Mouse (Mus musculus) lung, adult 2 months (tissue): ENCODE data around the gene Irf3.

Experiments
- CTCF ChIP-seq: fragments of 200-500 bp; IDR thresholded peaks from 2 replicates; pipeline ENCODE4 v1.5.1; 2011; ENCODE audit warnings: mild to moderate bottlenecking, low read length, control low read depth; ENCODE audit not compliant: insufficient read depth
- POLR2A ChIP-seq: fragments of 200-500 bp; IDR thresholded peaks from 2 replicates; pipeline ENCODE4 v1.6.1; 2011; ENCODE audit warnings: low read depth, mild to moderate bottlenecking, control low read depth, low read length, borderline replicate concordance; ENCODE audit errors: extremely low read depth

DNA sequence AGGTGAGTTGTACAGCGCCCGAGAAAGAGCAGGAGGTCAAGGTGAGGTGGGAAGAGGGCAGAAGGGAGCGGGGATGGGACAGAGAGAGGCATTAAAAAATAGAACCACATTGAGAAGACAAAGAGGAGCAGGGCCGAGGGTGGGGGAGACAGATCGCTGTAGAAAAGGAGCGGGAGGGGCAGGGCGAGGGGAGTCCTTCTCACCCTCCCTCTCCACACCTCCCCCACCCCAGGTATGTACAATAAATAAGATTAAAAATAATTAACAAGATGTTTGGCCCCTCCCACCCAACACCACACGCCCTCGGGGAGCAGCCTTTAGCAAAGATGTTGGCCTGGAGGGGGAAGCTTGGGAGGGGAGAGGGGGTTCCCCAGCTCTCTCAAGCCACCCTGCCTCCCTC, 30.3 kb downstream of the Irf3 start:
- no peak for TF ChIP-seq POLR2A
- no peak for TF ChIP-seq CTCF
